Mouse (Mus musculus) B cell, adult 2 months (primary cell): ENCODE data around the gene Lasp1.
A peak's percentile ranks its signal among the peaks of the same experiment; 100 is the strongest.
"Not testable (repeated sequence)": the region's sequence is repeated elsewhere in the genome, so short reads cannot be mapped to it uniquely, and the experiment has no call there.

Experiments
- DNase-seq, 2 experiments: peaks; one replicate each; pipeline ENCODE4 v3.0.0; 2022

Gene Lasp1

DNA sequence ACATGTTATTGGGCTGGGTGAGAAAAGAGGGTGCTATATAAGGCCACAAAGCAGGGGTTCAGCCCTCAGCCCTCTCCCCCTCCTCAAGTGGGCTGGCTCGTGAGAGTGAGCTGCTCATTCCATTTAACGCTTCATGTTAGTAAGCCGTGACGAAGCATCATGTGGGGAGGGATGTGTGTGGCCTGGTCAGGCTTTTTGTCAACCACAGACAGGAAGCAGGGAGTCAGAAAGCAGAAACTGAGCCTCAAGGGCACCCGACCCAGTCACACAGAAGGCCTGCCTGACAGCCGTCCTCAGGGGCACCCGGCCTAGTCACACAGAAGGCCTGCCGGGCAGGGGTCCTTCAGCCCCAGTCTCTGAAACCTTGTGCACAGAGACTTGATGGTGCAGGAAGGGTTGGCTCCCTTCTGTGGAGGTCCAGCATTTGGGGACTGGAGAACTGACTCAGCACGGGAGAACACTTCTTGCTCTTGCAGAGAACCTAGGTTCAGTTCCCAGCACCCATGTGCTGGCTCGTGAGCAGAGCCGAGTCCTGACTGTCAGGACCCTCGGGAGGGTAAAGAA lies 31.2 kb downstream of the Lasp1 start:
- DNase-seq, result peak; percentile 70 to 77

DNA sequence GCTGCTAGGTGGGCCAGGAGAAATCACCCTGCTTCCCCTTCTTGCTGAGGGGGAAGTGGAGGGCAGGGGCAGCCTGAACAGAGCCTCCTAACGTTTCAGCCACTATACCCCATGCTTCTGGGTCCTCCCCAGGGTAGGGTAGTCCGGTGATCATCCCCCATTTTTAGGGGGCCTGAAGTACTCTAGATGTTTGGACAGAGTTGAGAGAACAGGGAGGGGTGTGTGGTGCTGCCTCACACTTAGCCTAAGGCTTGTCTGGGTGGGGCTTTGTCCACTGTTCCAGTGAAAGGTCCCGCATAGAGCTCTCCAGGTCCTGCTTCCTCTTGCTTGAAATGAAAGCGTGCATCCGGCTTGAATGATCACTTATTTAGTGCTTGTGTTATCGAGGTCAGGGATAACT lies 31.7 kb downstream of the Lasp1 start:
- peak in 1 of 2 experiments; percentile 12 for DNase-seq

GRCm38 (mm10) chr11:97832001-97832400 lies 33.2 kb downstream of the Lasp1 start:
- DNase-seq, result no peak

- DNase-seq, result no peak
Measured at GRCm38 (mm10) chr11:97833352-97833751, 34.6 kb downstream of the Lasp1 start.

DNA sequence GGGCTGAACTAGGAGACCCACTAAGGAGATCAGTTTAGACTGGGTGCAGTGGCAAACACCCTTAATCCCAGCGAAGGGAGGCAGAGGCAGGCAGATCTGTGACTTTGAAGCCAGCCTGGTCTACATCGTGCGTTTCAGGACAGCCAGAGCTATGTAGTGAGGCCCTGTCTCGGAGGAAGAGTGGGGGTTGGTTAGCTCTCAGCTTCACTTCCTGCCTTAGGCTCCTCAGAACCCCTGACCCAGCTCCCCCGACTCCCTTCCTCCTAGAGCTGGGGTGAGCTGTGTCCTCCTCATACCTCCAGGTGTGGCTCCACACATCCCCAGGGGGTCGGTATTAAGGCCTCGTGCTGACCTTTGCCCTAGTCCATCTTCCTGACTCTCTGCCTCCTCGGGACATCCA lies 37.7 kb downstream of the Lasp1 start:
- no peak for DNase-seq

GRCm38 (mm10) chr11:97837051-97837450 lies 38.3 kb downstream of the Lasp1 start:
- not testable (repeated sequence) for DNase-seq

DNA sequence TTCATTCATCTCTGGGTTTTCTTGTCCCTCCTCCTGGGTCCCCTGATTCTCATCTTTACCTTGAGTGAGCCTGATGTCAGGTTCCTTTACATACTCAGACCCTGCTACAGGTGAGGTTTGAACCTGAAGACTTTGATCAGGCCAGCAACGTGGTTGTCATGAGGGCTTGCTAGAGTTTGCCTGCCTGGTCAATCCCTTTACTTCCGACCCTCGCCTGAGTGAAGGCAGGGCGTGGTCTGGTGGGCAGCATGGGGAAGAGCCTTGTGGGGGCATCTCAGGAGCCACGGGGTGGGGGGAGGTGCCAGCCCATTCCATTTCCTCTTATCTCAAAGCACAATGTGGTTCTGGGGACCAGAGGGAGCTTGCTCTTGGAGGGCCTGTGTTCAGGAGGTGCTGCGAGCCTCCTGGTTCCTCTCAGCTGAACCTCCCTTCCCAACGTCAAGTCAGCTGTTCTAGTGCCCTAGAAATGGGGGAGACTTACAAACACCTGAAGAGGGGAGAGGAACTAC lies 38.9 kb downstream of the Lasp1 start:
- DNase-seq, result no peak

GRCm38 (mm10) chr11:97838779-97839440 lies 40.1 kb downstream of the Lasp1 start:
- no peak for DNase-seq

- DNase-seq, result no peak
Measured at GRCm38 (mm10) chr11:97839441-97840134, 40.8 kb downstream of the Lasp1 start.

DNA sequence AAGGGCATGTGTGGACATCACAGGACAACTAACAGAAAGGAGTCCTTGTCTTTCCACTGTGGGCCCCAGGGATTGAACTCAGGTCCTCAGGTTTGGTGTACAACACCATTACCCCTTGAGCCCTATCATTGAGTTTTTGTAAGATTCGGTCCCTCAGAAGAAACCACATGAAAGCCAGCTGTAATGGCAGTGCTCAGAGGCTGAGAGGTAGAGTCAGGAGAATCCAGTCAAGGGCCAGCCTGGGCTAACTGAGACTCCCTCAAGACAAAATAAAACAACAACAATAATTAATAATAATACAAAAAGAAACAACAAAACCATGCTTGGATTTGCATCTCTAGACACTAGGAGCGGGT lies 41.3 kb downstream of the Lasp1 start:
- DNase-seq, result no peak

DNA sequence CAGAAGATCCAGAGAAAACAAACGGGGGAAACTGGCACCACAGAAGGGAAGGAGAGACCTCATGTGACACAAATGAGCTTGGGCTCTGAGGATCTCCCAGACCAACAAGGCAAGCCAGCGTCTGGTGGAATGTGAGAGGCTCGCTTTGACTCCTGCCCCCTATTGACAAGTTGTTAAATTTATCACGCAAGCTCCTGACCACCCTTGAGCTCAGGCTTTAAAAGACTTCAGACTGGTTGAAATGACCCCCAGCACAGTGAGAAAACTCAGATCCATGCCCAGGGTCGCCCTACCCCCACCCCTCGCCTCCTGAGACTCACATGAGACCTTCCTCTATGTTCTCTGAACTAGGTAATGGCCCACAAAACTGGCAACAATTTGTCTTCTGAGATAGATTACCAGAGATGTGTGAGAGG lies 41.7 kb downstream of the Lasp1 start, which contains the start of gene B230217C12Rik:
B230217C12Rik (plus strand) TSS at position 242 of the 416 bp plus-strand sequence.
- DNase-seq, result peak in 1 of 2 experiments; percentile 26

- no peak for DNase-seq
Measured at GRCm38 (mm10) chr11:97840991-97841661, 42.3 kb downstream of the Lasp1 start.

DNA sequence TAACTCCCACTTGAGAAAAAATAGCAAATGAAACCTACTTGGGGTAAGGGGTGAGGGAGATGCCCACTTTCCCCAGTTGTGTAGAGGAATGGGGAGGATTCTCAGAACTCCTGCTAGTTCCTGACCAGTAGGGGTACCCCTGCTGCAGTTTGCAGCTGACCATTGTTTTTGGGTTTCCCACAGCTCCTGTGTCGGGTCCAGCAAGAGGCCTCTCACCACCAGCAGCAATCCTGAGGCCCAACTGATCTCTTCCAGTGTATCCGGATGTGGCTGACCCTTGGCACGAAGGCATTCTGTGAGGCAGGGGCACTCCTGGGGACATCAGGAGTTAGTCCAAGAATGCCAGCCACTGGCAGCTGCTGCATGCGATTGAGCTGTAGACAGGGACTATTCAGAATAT lies 43.2 kb downstream of the Lasp1 start:
- no peak for DNase-seq

GRCm38 (mm10) chr11:97850367-97850766 lies 51.6 kb downstream of the Lasp1 start:
- no peak for DNase-seq

GRCm38 (mm10) chr11:97851601-97852000 lies 52.8 kb downstream of the Lasp1 start:
- no peak for DNase-seq

DNA sequence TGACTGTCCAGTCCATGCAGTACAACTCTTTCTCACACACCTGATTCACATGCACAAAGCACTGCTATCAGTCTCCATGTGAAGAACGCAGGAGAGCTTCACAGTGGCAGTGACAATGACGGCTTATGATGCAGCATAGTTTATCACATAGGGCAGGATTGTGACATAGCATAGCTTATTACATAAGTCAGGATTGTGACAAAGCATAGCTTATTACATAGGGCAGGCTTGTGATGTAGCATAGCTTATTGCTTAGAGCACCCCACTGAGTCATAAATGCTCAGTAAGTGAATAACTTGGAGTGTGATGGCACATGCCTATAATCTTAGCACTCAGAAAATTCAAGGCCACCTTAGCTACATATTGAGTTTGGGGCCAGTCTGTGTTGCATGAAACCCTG lies 56.7 kb downstream of the Lasp1 start:
- DNase-seq, result no peak

GRCm38 (mm10) chr11:97862148-97862547 lies 63.3 kb downstream of the Lasp1 start:
- no peak for DNase-seq

DNA sequence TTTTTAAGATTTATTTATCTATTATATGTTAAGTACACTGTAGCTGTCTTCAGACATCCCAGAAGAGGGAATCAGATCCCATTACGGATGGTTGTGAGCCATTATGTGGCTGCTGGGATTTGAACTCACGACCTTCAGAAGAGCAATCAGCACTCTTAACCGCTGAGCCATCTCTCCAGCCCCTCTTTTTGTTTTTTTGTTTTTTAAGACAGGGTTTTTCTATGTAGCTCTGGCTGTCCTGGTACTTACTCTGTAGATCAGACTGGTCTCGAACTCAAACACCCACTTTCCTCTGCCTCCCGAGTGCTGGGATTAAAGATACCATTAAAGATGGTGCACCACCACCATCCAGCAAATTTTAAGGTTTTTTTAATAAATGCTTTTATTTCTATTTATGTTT lies 66.6 kb downstream of the Lasp1 start:
- DNase-seq, result no peak

DNA sequence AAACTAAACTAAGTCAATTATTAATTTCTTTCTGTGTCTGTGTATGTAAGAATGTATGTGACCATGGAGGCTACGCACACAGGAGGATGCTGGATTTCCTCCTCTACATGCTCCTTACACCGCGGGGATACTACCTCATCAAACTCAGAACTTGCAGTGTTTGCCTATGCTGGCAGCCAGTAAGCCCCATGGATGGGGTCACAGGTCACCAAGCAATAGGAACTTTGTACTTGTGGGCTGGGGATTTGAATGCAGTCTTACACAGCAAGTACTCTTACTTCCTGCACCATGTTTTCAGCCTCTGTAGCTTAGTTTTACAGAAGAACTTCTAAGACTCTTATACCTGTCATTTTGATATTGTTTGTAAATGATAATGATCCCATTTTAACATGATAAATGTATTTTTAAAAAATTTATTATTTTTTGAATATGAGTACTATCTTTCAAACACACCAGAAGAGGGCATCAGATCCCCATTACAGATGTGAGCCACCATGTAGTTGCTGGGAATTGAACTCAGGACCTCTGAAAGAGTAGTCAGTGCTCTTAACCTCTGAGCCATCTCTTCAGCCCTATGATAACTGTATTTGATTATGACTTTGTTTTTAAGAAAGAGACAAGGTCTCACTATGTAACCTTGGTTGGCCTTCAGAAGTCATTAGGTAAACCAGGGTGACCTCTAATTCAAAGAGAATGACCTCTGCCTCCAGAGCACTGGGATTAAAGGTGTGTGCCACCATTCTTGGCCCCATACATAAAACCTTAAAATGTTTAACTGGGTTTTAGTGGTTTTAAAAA lies 67.5 kb downstream of the Lasp1 start:
- DNase-seq, result no peak

GRCm38 (mm10) chr11:97867591-97867990 lies 68.8 kb downstream of the Lasp1 start:
- DNase-seq, result no peak

GRCm38 (mm10) chr11:97872378-97872777 lies 73.6 kb downstream of the Lasp1 start:
- DNase-seq, result not testable (repeated sequence)

DNA sequence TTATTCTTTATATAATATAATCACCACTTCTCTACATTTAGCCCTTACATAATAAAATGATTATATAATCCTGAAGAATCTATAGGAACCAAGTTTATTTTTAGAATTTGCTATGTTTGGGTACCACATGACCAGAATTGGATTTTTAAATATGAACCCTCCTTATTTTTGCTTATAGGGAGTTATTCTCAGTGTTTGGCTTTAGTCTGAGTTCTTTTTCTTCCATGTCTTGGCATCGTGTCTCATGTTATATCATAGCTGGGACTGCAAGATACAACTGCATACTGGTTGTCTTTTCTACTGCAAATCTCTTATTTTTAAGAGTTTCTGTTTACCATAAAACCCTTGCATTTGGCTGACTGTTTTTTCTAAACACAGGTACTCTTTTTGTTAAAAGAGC lies 75.6 kb downstream of the Lasp1 start:
- no peak for DNase-seq

GRCm38 (mm10) chr11:97877341-97877740 lies 78.5 kb downstream of the Lasp1 start:
- no peak for DNase-seq
